Mouse (Mus musculus) testis, adult 2 months (tissue): Measurements from ENCODE around the gene Smim4.

Experiments used
- CTCF ChIP-seq: fragments of 200-500 bp; IDR thresholded peaks from 2 replicates; pipeline ENCODE4 v1.5.1; 2012; ENCODE audit warnings: low read depth, mild to moderate bottlenecking, inconsistent platforms, low read length, moderate library complexity; ENCODE audit not compliant: control insufficient read depth, insufficient read depth, insufficient replicate concordance
- POLR2A ChIP-seq: fragments of 200-500 bp; IDR thresholded peaks from 2 replicates; pipeline ENCODE4 v1.6.1; 2012; ENCODE audit warnings: low read depth, mild to moderate bottlenecking, inconsistent platforms, low read length, moderate library complexity; ENCODE audit not compliant: control insufficient read depth

- TF ChIP-seq CTCF (no peak), POLR2A (no peak)
Observed at GRCm38 (mm10) chr14:31165010-31165409, 36.3 kb upstream of the Smim4 start.
